Mouse (Mus musculus) liver, adult 2 months (tissue): ENCODE data around the gene Sh3bgrl. TPM values are rescaled to one million over a fixed set of nuclear protein-coding genes. Genes with fewer than 3 reads are reported as not detected.

Experiments
- DNase-seq: peaks from one replicate; pipeline ENCODE4 v3.0.0-alpha.2; 2011; ENCODE audit warnings: low read depth, low spot score; ENCODE audit errors: extremely low read depth
- H3K27ac ChIP-seq: fragments of 200-500 bp; replicated peaks from 2 replicates; pipeline ENCODE4 v1.5.1; 2012; ENCODE audit warnings: low read depth, mild to moderate bottlenecking, control low read depth, inconsistent platforms, low read length; ENCODE audit not compliant: insufficient read depth
- H3K27me3 ChIP-seq: fragments of 200-500 bp; 2 replicates; pipeline ENCODE4 v1.6.1; 2012; ENCODE audit warnings: mild to moderate bottlenecking, moderate library complexity, low read length, inconsistent platforms; ENCODE audit not compliant: control insufficient read depth, insufficient read depth
- H3K36me3 ChIP-seq: fragments of 200-500 bp; 2 replicates; pipeline ENCODE4 v1.6.1; 2012; ENCODE audit warnings: low read length, inconsistent platforms; ENCODE audit not compliant: control insufficient read depth, insufficient read depth
- H3K4me1 ChIP-seq: fragments of 200-500 bp; 2 replicates; pipeline ENCODE4 v1.6.1; 2011; ENCODE audit warnings: low read length; ENCODE audit not compliant: control insufficient read depth, insufficient read depth
- H3K4me3 ChIP-seq: fragments of 200-500 bp; 2 replicates; pipeline ENCODE4 v1.5.1; 2011; ENCODE audit warnings: low read depth, mild to moderate bottlenecking, control low read depth, low read length, moderate library complexity; ENCODE audit not compliant: insufficient read depth
- H3K79me2 ChIP-seq: fragments of 200-500 bp; 2 replicates; pipeline ENCODE4 v1.6.1; 2012; ENCODE audit warnings: inconsistent platforms, mild to moderate bottlenecking, low read length, moderate library complexity; ENCODE audit not compliant: control insufficient read depth, insufficient read depth
- H3K9ac ChIP-seq: fragments of 200-500 bp; 2 replicates; pipeline ENCODE4 v1.6.1; 2012; ENCODE audit warnings: low read depth, mild to moderate bottlenecking, control low read depth, inconsistent platforms, low read length
- CTCF ChIP-seq: fragments of 200-500 bp; IDR thresholded peaks from 2 replicates; pipeline ENCODE4 v1.5.1; 2011; ENCODE audit warnings: low read depth, low read length, control low read depth
- POLR2A ChIP-seq: fragments of 200-500 bp; IDR thresholded peaks from 2 replicates; pipeline ENCODE4 v1.6.1; 2011; ENCODE audit warnings: low read length, control low read depth; ENCODE audit not compliant: insufficient read depth; ENCODE audit errors: extremely low read depth
- WGBS: fragments of 180-500 bp; shearing (Covaris S2); methylation state at CpG from one replicate; pipeline ENCODE4 v1.1.7; 2018; 5-methylcytosine and 5-hydroxymethylcytosine counted together
- polyA plus RNA-seq: library from polyadenylated mRNA; depleted of rRNA; stranded (reverse); fragments of >200 nt; gene quantifications from 2 replicates; pipeline ENCODE4 v1.2.3, GENCODE M21; 2012
- total RNA-seq: library from RNA; depleted of rRNA; stranded (reverse); fragments of >200 nt; gene quantifications from 2 replicates; pipeline ENCODE4 v1.2.3, GENCODE M21; 2014

Gene Sh3bgrl
- total and polyA plus RNA-seq, 2 experiments = 9.0 to 80.6 TPM

DNA sequence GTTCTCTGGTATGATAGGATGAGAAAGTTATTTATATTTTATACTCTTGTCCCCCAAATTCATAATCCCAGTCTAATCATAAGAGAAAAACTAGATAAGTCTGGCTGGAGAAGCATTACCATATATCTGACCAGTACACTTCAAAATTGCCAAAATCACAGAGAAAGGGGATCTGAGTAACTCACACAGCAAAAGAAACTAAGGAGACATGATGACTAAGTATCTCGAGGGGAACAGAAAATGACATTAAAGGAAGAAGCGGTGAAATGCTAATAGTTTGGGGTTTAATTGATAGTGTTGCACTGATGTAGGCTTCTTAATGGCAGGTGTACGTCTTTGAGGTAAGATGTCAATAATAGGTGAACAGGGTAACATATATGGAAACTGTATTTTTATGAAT lies 51.9 kb downstream of the Sh3bgrl start:
- H3K36me3 ChIP-seq = no peaks in the 10 kb centered on the region; the same call in 1 of the 2 replicates
- H3K79me2 ChIP-seq = peaks cover 6% of the 10 kb centered on the region; the same call in 1 of the 2 replicates
- TF ChIP-seq CTCF = no peak
- TF ChIP-seq POLR2A = no peak
- H3K27ac ChIP-seq = no peak overlapping the region
- H3K27me3 ChIP-seq = no peaks in the 10 kb centered on the region
- H3K4me3 ChIP-seq = no peak overlapping the region
- 87% methylated on average over 3 of the region's 3 CpGs for WGBS
- H3K4me1 ChIP-seq = peaks cover 6% of the 10 kb centered on the region
- no peak overlapping the region for H3K9ac ChIP-seq
- DNase-seq = no peak

GRCm38 (mm10) chrX:109151228-109151627 lies 56.1 kb downstream of the Sh3bgrl start:
- Histone ChIP-seq H3K27ac (no peak overlapping the region), H3K4me3 (no peak overlapping the region), H3K79me2 (peaks cover 3% of the 10 kb centered on the region; the same call in 1 of the 2 replicates), H3K27me3 (no peaks in the 10 kb centered on the region), H3K36me3 (no peaks in the 10 kb centered on the region; the same call in 1 of the 2 replicates), H3K9ac (no peak overlapping the region), H3K4me1 (peaks cover 3% of the 10 kb centered on the region)
- 99% methylated on average over 2 of the region's 2 CpGs for WGBS
- TF ChIP-seq POLR2A = no peak
- TF ChIP-seq CTCF = no peak
- DNase-seq = no peak

DNA sequence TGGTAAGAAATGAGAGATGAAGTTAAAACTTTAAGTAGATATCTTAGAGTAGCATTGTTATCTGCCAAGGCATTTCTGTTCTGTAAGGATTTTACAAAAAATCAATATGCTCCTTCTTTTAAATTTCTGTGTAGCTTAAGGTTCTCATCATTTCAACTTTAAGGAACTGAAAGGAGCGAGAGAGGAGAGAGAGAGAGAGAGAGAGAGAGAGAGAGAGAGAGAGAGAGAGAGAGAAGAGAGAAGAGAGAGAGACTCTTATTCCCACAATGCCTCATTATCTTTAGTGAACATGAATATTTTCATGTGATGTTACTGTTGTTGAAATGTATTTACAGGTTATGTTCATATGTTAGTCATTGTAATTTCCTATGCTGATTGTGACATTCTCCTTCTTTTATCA lies 65.2 kb downstream of the Sh3bgrl start:
- WGBS = 83% methylated on average over 1 of the region's 1 CpGs
- Histone ChIP-seq H3K4me1 (no peaks in the 10 kb centered on the region), H3K27ac (no peak overlapping the region), H3K36me3 (no peaks in the 10 kb centered on the region), H3K4me3 (no peak overlapping the region), H3K79me2 (no peaks in the 10 kb centered on the region), H3K9ac (no peak overlapping the region), H3K27me3 (no peaks in the 10 kb centered on the region)
- DNase-seq = no peak
- TF ChIP-seq POLR2A (no peak), CTCF (no peak)

DNA sequence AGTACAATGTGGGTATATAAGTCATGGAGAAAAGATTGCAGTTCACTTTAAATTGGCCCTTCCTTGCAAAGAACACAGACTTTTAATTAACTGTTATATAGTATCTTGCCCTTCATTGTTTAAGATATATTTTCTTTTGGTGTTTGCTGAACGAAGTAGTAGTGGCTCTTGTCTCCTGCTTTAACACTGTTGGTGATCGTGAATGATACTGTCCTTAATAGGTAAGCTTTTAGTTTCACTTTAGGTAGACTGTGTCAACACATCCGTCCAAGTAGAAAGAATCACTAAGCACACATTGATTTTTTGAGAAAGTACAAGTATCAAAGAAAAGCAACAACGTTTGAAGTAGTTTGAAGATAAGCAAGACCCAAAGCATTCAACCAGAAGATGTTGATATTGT lies 65.7 kb downstream of the Sh3bgrl start:
- Histone ChIP-seq H3K9ac (no peak overlapping the region), H3K4me3 (peak overlapping the region; percentile 11; the same call in 1 of the 2 replicates), H3K27ac (no peak overlapping the region), H3K4me1 (no peaks in the 10 kb centered on the region), H3K27me3 (no peaks in the 10 kb centered on the region), H3K79me2 (no peaks in the 10 kb centered on the region), H3K36me3 (no peaks in the 10 kb centered on the region)
- WGBS = 15% methylated on average over 4 of the region's 4 CpGs
- DNase-seq = peak; percentile 82
- TF ChIP-seq POLR2A (no peak), CTCF (no peak)

- H3K27ac ChIP-seq = no peak overlapping the region
Measured at GRCm38 (mm10) chrX:109175038-109175437, 79.9 kb downstream of the Sh3bgrl start.

GRCm38 (mm10) chrX:109175470-109175869 lies 80.3 kb downstream of the Sh3bgrl start:
- 48% methylated on average over 3 of the region's 3 CpGs for WGBS

More at GRCm38 (mm10) chrX:109175038-109175437, 79.9 kb downstream of the Sh3bgrl start:
- Histone ChIP-seq H3K27me3 (no peaks in the 10 kb centered on the region), H3K79me2 (no peaks in the 10 kb centered on the region), H3K36me3 (no peaks in the 10 kb centered on the region), H3K4me3 (no peak overlapping the region), H3K4me1 (no peaks in the 10 kb centered on the region), H3K9ac (no peak overlapping the region)
- no peak for DNase-seq
- TF ChIP-seq CTCF = no peak
- no peak for TF ChIP-seq POLR2A
- 86% methylated on average over 2 of the region's 2 CpGs for WGBS

More at GRCm38 (mm10) chrX:109175470-109175869, 80.3 kb downstream of the Sh3bgrl start:
- H3K27ac ChIP-seq = no peak overlapping the region
- H3K4me1 ChIP-seq = no peaks in the 10 kb centered on the region
- H3K27me3 ChIP-seq = no peaks in the 10 kb centered on the region
- no peak overlapping the region for H3K4me3 ChIP-seq
- H3K9ac ChIP-seq = no peak overlapping the region
- no peaks in the 10 kb centered on the region for H3K79me2 ChIP-seq
- DNase-seq = no peak
- no peaks in the 10 kb centered on the region for H3K36me3 ChIP-seq
- TF ChIP-seq CTCF = no peak
- TF ChIP-seq POLR2A = no peak
